Mouse (Mus musculus) heart, adult 2 months (tissue): ENCODE measurements around the gene Samd4. TPM values are rescaled to one million over a fixed set of nuclear protein-coding genes. Genes with fewer than 3 reads are reported as not detected.

Source experiments
- DNase-seq, 2 experiments: peaks; one replicate each; pipeline ENCODE4 v3.0.0; 2021
- H3K27ac ChIP-seq: fragments of 200-600 bp; 2 replicates; pipeline ENCODE4 v1.8.1; 2022
- H3K27me3 ChIP-seq: fragments of 200-500 bp; 2 replicates; pipeline ENCODE4 v1.6.1; 2012; ENCODE audit warnings: mild to moderate bottlenecking, low read length, inconsistent platforms, mixed read lengths; ENCODE audit not compliant: control insufficient read depth, insufficient read depth
- H3K36me3 ChIP-seq: fragments of 200-500 bp; 2 replicates; pipeline ENCODE4 v1.6.1; 2012; ENCODE audit warnings: low read length, inconsistent platforms; ENCODE audit not compliant: control insufficient read depth, insufficient read depth
- H3K4me1 ChIP-seq: fragments of 200-500 bp; 2 replicates; pipeline ENCODE4 v1.6.1; 2011; ENCODE audit warnings: low read length; ENCODE audit not compliant: control insufficient read depth, insufficient read depth
- H3K4me3 ChIP-seq: fragments of 200-600 bp; 2 replicates; pipeline ENCODE4 v1.8.1; 2022
- H3K79me2 ChIP-seq: fragments of 200-500 bp; replicated peaks from 2 replicates; pipeline ENCODE4 v1.6.1; 2012; ENCODE audit warnings: mild to moderate bottlenecking, inconsistent platforms, low read length, moderate library complexity, mixed read lengths; ENCODE audit not compliant: control insufficient read depth, insufficient read depth
- H3K9ac ChIP-seq: fragments of 200-500 bp; 2 replicates; pipeline ENCODE4 v1.6.1; 2012; ENCODE audit warnings: low read depth, mild to moderate bottlenecking, control low read depth, inconsistent platforms, low read length, mixed read lengths
- CTCF ChIP-seq: fragments of 200-600 bp; IDR thresholded peaks from 2 replicates; pipeline ENCODE4 v1.8.1; 2022; ENCODE audit warnings: antibody characterized with exemption, mild to moderate bottlenecking, moderate library complexity
- EP300 ChIP-seq: fragments of 200-500 bp; IDR thresholded peaks from 2 replicates; pipeline ENCODE4 v1.6.1; 2011; ENCODE audit warnings: low read depth, low read length, control low read depth; ENCODE audit not compliant: insufficient read depth
- POLR2A ChIP-seq: fragments of 200-500 bp; IDR thresholded peaks from 2 replicates; pipeline ENCODE4 v1.6.1; 2011; ENCODE audit warnings: mild to moderate bottlenecking, low read depth, low read length, control low read depth; ENCODE audit not compliant: insufficient read depth
- WGBS: fragments of 180-500 bp; shearing (Covaris S2); methylation state at CpG from one replicate; pipeline ENCODE4 v1.1.7; 2018; 5-methylcytosine and 5-hydroxymethylcytosine counted together
- intact Hi-C: fragments of 180-260 bp; cut with DNase I; formaldehyde crosslinking; loops from one replicate; pipeline ENCODE4 v1.15.1; 2025
- polyA plus RNA-seq: library from polyadenylated mRNA; depleted of rRNA; stranded (reverse); fragments of >200 nt; gene quantifications from 2 replicates; pipeline ENCODE4 v1.2.3, GENCODE M21; 2012
- total RNA-seq, 2 experiments: library from RNA; stranded (reverse); gene quantifications; 2 replicates each; pipeline ENCODE4 v1.2.3; 2021

The Samd4 gene
- total and polyA plus RNA-seq, 3 experiments: 23.8 to 62.3 (median 51.7) TPM

- intact Hi-C loops: no loop called here
- Histone ChIP-seq H3K79me2 (peaks cover 12% of the 10 kb centered on the region), H3K36me3 (peaks cover 3% of the 10 kb centered on the region; the same call in 1 of the 2 replicates), H3K27me3 (no peaks in the 10 kb centered on the region), H3K4me3 (no peak overlapping the region), H3K4me1 (no peaks in the 10 kb centered on the region; the same call in 1 of the 2 replicates), H3K27ac (no peak overlapping the region), H3K9ac (no peak overlapping the region)
- DNase-seq: no peak
- TF ChIP-seq CTCF (no peak), EP300 (no peak), POLR2A (no peak)
- WGBS: 83% methylated on average over 10 of the region's 10 CpGs
Observed at GRCm38 (mm10) chr14:46893961-46894360, 11.3 kb downstream of the Samd4 start.

- Histone ChIP-seq H3K27me3 (no peaks in the 10 kb centered on the region), H3K9ac (no peak overlapping the region), H3K4me1 (peaks cover 2% of the 10 kb centered on the region; the same call in 1 of the 2 replicates), H3K79me2 (peaks cover 3% of the 10 kb centered on the region), H3K4me3 (no peak overlapping the region), H3K27ac (no peak overlapping the region), H3K36me3 (no peaks in the 10 kb centered on the region)
- TF ChIP-seq POLR2A (no peak), EP300 (no peak), CTCF (no peak)
- intact Hi-C loops: no loop called here
- no peak for DNase-seq
- WGBS: 81% methylated on average over 5 of the region's 5 CpGs
Observed at GRCm38 (mm10) chr14:46897953-46898352, 15.3 kb downstream of the Samd4 start.

GRCm38 (mm10) chr14:46898626-46899025 is 16.0 kb downstream of the Samd4 start:
- 55% methylated on average over 3 of the region's 3 CpGs for WGBS

GRCm38 (mm10) chr14:46902498-46903087 is 19.9 kb downstream of the Samd4 start:
- peaks cover 2% of the 10 kb centered on the region for H3K79me2 ChIP-seq
- no peak overlapping the region for H3K9ac ChIP-seq
- H3K27me3 ChIP-seq: no peaks in the 10 kb centered on the region
- peaks cover 2% of the 10 kb centered on the region; the same call in 1 of the 2 replicates for H3K4me1 ChIP-seq
- intact Hi-C loops: no loop called here
- WGBS: 28% methylated on average over 9 of the region's 9 CpGs
- TF ChIP-seq EP300 (no peak), CTCF (no peak)
- H3K36me3 ChIP-seq: no peaks in the 10 kb centered on the region; the same call in 1 of the 2 replicates
- no peak overlapping the region for H3K4me3 ChIP-seq
- DNase-seq: no peak
- no peak overlapping the region; the same call in 1 of the 2 replicates for H3K27ac ChIP-seq

More at GRCm38 (mm10) chr14:46898626-46899025, 16.0 kb downstream of the Samd4 start:
- H3K27me3 ChIP-seq: no peaks in the 10 kb centered on the region
- H3K27ac ChIP-seq: no peak overlapping the region
- intact Hi-C loops: no loop called here
- peaks cover 2% of the 10 kb centered on the region for H3K79me2 ChIP-seq
- H3K9ac ChIP-seq: no peak overlapping the region
- H3K4me1 ChIP-seq: peaks cover 2% of the 10 kb centered on the region; the same call in 1 of the 2 replicates
- TF ChIP-seq CTCF (no peak), POLR2A (no peak), EP300 (no peak)
- H3K36me3 ChIP-seq: no peaks in the 10 kb centered on the region; the same call in 1 of the 2 replicates
- H3K4me3 ChIP-seq: no peak overlapping the region
- DNase-seq: no peak

GRCm38 (mm10) chr14:46904276-46904675 is 21.6 kb downstream of the Samd4 start:
- H3K4me1 ChIP-seq: peaks cover 2% of the 10 kb centered on the region; the same call in 1 of the 2 replicates
- TF ChIP-seq EP300: no peak
- TF ChIP-seq CTCF: no peak
- no peak for TF ChIP-seq POLR2A
- WGBS: 65% methylated on average over 4 of the region's 4 CpGs
- DNase-seq: no peak
- intact Hi-C loops: no loop called here
- peaks cover 2% of the 10 kb centered on the region for H3K79me2 ChIP-seq
- no peak overlapping the region for H3K4me3 ChIP-seq
- H3K27me3 ChIP-seq: no peaks in the 10 kb centered on the region
- no peak overlapping the region for H3K9ac ChIP-seq
- H3K27ac ChIP-seq: no peak overlapping the region
- H3K36me3 ChIP-seq: no peaks in the 10 kb centered on the region; the same call in 1 of the 2 replicates

- 59% methylated on average over 8 of the region's 8 CpGs for WGBS
Observed at GRCm38 (mm10) chr14:46908858-46909257, 26.2 kb downstream of the Samd4 start.

More at GRCm38 (mm10) chr14:46908858-46909257, 26.2 kb downstream of the Samd4 start:
- Histone ChIP-seq H3K79me2 (peaks cover 9% of the 10 kb centered on the region), H3K27ac (no peak overlapping the region), H3K4me3 (no peak overlapping the region), H3K4me1 (peaks cover 1% of the 10 kb centered on the region; the same call in 1 of the 2 replicates), H3K9ac (no peak overlapping the region), H3K36me3 (no peaks in the 10 kb centered on the region), H3K27me3 (no peaks in the 10 kb centered on the region)
- no peak for TF ChIP-seq CTCF
- TF ChIP-seq EP300: no peak
- TF ChIP-seq POLR2A: no peak
- intact Hi-C loops: no loop called here
- DNase-seq: peak in 1 of 2 experiments; percentile 14
